Mouse (Mus musculus): ENCODE data around the gene Dusp2.

DNA sequence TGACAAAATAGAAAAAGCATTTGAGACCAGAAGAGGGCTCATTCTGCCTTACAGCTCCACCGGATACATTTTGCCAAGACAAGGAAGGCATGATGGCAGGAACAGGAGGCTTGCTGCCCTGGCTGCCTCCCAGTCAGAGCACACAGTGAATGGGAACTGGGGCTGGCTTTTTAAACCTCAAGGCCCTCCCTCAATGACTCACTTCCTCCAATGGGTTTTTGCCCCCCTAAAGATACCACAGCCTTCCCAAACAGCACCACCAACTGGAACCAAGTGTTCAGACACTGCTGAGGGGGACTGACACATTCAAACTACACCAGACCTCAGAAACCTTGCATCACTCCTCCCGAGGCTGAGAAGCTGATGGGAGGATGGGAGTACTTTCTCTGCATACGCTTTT is 35.3 kb upstream of the Dusp2 start:
- TF ChIP-seq EP300 (IDR thresholded peaks at IDR 0.05; ENCODE audit: low read depth) (no peak), CTCF (IDR thresholded peaks at IDR 0.05; ENCODE audit: low read depth) (no peak)
